Mouse (Mus musculus): ENCODE measurements around the gene Afap1l2.

DNA sequence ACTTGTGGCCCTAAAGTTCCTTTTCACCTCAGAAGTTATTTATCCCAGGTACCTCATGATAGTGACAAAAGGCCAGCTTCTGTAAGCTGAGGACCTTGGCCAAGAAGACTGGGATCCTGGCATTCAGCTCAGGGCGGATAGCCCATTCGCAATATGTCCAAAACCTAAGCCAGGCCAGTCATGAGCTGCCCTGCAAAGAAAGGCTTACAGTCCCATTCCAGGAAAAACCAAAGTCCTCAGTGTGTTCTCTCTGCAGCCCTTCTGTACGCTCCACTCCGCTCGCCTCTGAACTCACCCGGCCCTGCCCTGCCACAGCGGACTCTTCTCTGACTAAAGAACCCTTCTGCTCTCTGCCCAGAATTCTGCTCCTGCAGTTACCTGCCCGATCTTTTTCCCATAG is 71.8 kb downstream of the Afap1l2 start:
- TF ChIP-seq CTCF (IDR thresholded peaks at IDR 0.05; ENCODE audit: low read depth) (no peak), EP300 (IDR thresholded peaks at IDR 0.05; ENCODE audit: low read depth) (no peak)
